Mouse (Mus musculus): Measurements from ENCODE around the gene Wfdc6a.
"Not testable (repeated sequence)": the region's sequence is repeated elsewhere in the genome, so short reads cannot be mapped to it uniquely, and the experiment has no call there.

The Wfdc6a gene

GRCm38 (mm10) chr2:164585025-164585725 is at the start of gene Wfdc6a:
Wfdc6a (minus strand) TSS chr2:164585447.
- not testable (repeated sequence) for DNase-seq

- DNase-seq = no peak
Measured at GRCm38 (mm10) chr2:164621775-164622174, 36.5 kb upstream of the Wfdc6a start.

GRCm38 (mm10) chr2:164619050-164619449 is 33.8 kb upstream of the Wfdc6a start:
- DNase-seq = no peak

GRCm38 (mm10) chr2:164615386-164615785 is 30.1 kb upstream of the Wfdc6a start:
- DNase-seq = no peak

- not testable (repeated sequence) for DNase-seq
Measured at GRCm38 (mm10) chr2:164613471-164613870, 28.2 kb upstream of the Wfdc6a start, which contains the start of the genes Wfdc6b and Wfdc8. Wfdc6b (plus strand) TSS chr2:164613522. Wfdc8 (minus strand) TSS chr2:164613626.

- DNase-seq = no peak
Measured at GRCm38 (mm10) chr2:164608781-164609180, 23.5 kb upstream of the Wfdc6a start.

- no peak for DNase-seq
Measured at GRCm38 (mm10) chr2:164604411-164604810, 19.2 kb upstream of the Wfdc6a start.

GRCm38 (mm10) chr2:164603482-164603881 is 18.2 kb upstream of the Wfdc6a start:
- DNase-seq = no peak

- DNase-seq = no peak
Measured at GRCm38 (mm10) chr2:164600179-164600578, 14.9 kb upstream of the Wfdc6a start.

GRCm38 (mm10) chr2:164593494-164593893 is 8.2 kb upstream of the Wfdc6a start, which contains the start of gene Eppin:
Eppin (minus strand) TSS chr2:164593594.
- DNase-seq = no peak

GRCm38 (mm10) chr2:164592014-164592413 is 6.8 kb upstream of the Wfdc6a start:
- no peak for DNase-seq

GRCm38 (mm10) chr2:164573359-164573758 is 11.9 kb downstream of the Wfdc6a start, which contains the start of gene Spint3:
Spint3 (minus strand) TSS chr2:164573459.
- DNase-seq = not testable (repeated sequence)

- no peak for DNase-seq
Measured at GRCm38 (mm10) chr2:164567460-164567859, 17.8 kb downstream of the Wfdc6a start.

- no peak for DNase-seq
Measured at GRCm38 (mm10) chr2:164566997-164567396, 18.2 kb downstream of the Wfdc6a start.

GRCm38 (mm10) chr2:164564346-164564745 is 20.9 kb downstream of the Wfdc6a start:
- no peak for DNase-seq

- no peak for DNase-seq
Measured at GRCm38 (mm10) chr2:164563339-164564038, 21.8 kb downstream of the Wfdc6a start.

GRCm38 (mm10) chr2:164562391-164563188 is 22.7 kb downstream of the Wfdc6a start, which contains the start of gene Wfdc2:
Wfdc2 (plus strand) TSS chr2:164562413.
- no peak for DNase-seq

- no peak for DNase-seq
Measured at GRCm38 (mm10) chr2:164560106-164560505, 25.1 kb downstream of the Wfdc6a start.

GRCm38 (mm10) chr2:164558991-164559645 is 26.1 kb downstream of the Wfdc6a start:
- DNase-seq = no peak

- no peak for DNase-seq
Measured at GRCm38 (mm10) chr2:164558426-164558825, 26.8 kb downstream of the Wfdc6a start.

- DNase-seq = no peak
Measured at GRCm38 (mm10) chr2:164551502-164551901, 33.7 kb downstream of the Wfdc6a start.

- no peak for DNase-seq
Measured at GRCm38 (mm10) chr2:164550895-164551269, 34.4 kb downstream of the Wfdc6a start.
